Comparison of ENCODE assay signal across 27 mouse cellular contexts in genomic region chr19:10671854-10672417, GRCm38 (mm10). TPM values are rescaled to one million over a fixed set of nuclear protein-coding genes. Genes with fewer than 3 reads are reported as not detected.
A peak's percentile ranks its signal among the peaks of the same experiment; 100 is the strongest.
DNase-seq lines count a peak whose midpoint lies in the region; ATAC-seq and TF ChIP-seq lines count a peak whose summit lies in the region.
"Had no signal": no experiment of that assay in that cellular context is flagged by ENCODE, and none has a peak within 500 bp of the region (broad histone marks: within the 10 kb centered on the region; RNA-seq: fewer than 3 reads in every experiment).

No protein-coding gene starts in this region.

- H3K27ac ChIP-seq in neural tube, embryonic 11.5 days (ENCODE audit: low read depth, low read length): no peak overlapping the region
- H3K27ac ChIP-seq in neural tube, embryonic 15.5 days (replicated peaks): no peak overlapping the region
- H3K27ac ChIP-seq in intestine, embryonic 14.5 days (ENCODE audit: low read depth): no peak overlapping the region
- no peak overlapping the region for H3K27ac ChIP-seq in intestine, embryonic 16.5 days (ENCODE audit: low read length)
- H3K27ac ChIP-seq in stomach, postnatal 0 days (replicated peaks): no peak overlapping the region
- H3K27ac ChIP-seq in forebrain, embryonic 13.5 days: no peak overlapping the region
- H3K27ac ChIP-seq: embryonic facial prominence, embryonic 12.5 days; embryonic facial prominence, embryonic 15.5 days; forebrain, embryonic 15.5 days; heart, embryonic 15.5 days; hindbrain, embryonic 10.5 days; hindbrain, embryonic 13.5 days; hindbrain, postnatal 0 days had no signal

- no peak for DNase-seq in neural tube, embryonic 11.5 days (ENCODE audit: low spot score)
- no peak for DNase-seq in intestine, embryonic 14.5 days (ENCODE audit: low spot score)
- DNase-seq in stomach, postnatal 0 days (ENCODE audit: low spot score): peak; percentile 67
- no peak for DNase-seq in T-cell, adult 2 months (ENCODE audit: low spot score)
- DNase-seq: adrenal gland, postnatal 10 days; adrenal gland, postnatal 36 days; cerebellum, adult 2 months; cerebellum, adult 9-11 months; cerebellum, postnatal 25 days; gastrocnemius, postnatal 25 days; heart, adult 18-20 months; heart, postnatal 10 days; heart, postnatal 36 days had no signal

- H3K4me2 ChIP-seq in neural tube, embryonic 11.5 days (ENCODE audit: low read depth): no peak overlapping the region
- H3K4me2 ChIP-seq in neural tube, embryonic 15.5 days: no peak overlapping the region
- no peak overlapping the region for H3K4me2 ChIP-seq in intestine, embryonic 14.5 days (ENCODE audit: low read length)
- H3K4me2 ChIP-seq in intestine, embryonic 16.5 days (ENCODE audit: low read depth, low read length): no peak overlapping the region
- no peak overlapping the region for H3K4me2 ChIP-seq in stomach, postnatal 0 days (replicated peaks; ENCODE audit: low read depth)
- H3K4me2 ChIP-seq in forebrain, embryonic 13.5 days: no peak overlapping the region
- H3K4me2 ChIP-seq: embryonic facial prominence, embryonic 12.5 days; embryonic facial prominence, embryonic 15.5 days; forebrain, embryonic 15.5 days; heart, embryonic 12.5 days; heart, embryonic 15.5 days; hindbrain, embryonic 13.5 days had no signal

- no peak for TF ChIP-seq CTCF in stomach, postnatal 0 days (IDR thresholded peaks at IDR 0.05; ENCODE audit: low read depth)

- peak; percentile 45 for TF ChIP-seq EP300 in stomach, postnatal 0 days (optimal IDR thresholded peaks at IDR 0.05)

- H3K9ac ChIP-seq in neural tube, embryonic 11.5 days (ENCODE audit: low read length): no peak overlapping the region
- no peak overlapping the region for H3K9ac ChIP-seq in neural tube, embryonic 15.5 days (replicated peaks)
- H3K9ac ChIP-seq in intestine, embryonic 14.5 days (ENCODE audit: low read length): no peak overlapping the region
- no peak overlapping the region for H3K9ac ChIP-seq in intestine, embryonic 16.5 days (ENCODE audit: low read depth, low read length)
- no peak overlapping the region for H3K9ac ChIP-seq in stomach, postnatal 0 days (ENCODE audit: low read length)
- no peak overlapping the region for H3K9ac ChIP-seq in forebrain, embryonic 13.5 days
- H3K9ac ChIP-seq: embryonic facial prominence, embryonic 12.5 days; embryonic facial prominence, embryonic 15.5 days; forebrain, embryonic 15.5 days; heart, embryonic 15.5 days; hindbrain, embryonic 13.5 days had no signal

- no peaks in the 10 kb centered on the region for H3K9me3 ChIP-seq in neural tube, embryonic 11.5 days (ENCODE audit: control insufficient read depth, low read length)
- H3K9me3 ChIP-seq in neural tube, embryonic 15.5 days (replicated peaks): no peaks in the 10 kb centered on the region
- H3K9me3 ChIP-seq in intestine, embryonic 14.5 days (ENCODE audit: control insufficient read depth, low read length): no peaks in the 10 kb centered on the region
- no peaks in the 10 kb centered on the region for H3K9me3 ChIP-seq in intestine, embryonic 16.5 days (ENCODE audit: control insufficient read depth, low read length)
- no peaks in the 10 kb centered on the region for H3K9me3 ChIP-seq in stomach, postnatal 0 days (ENCODE audit: control insufficient read depth, low read length)
- H3K9me3 ChIP-seq in forebrain, embryonic 13.5 days (replicated peaks): no peaks in the 10 kb centered on the region
- H3K9me3 ChIP-seq: embryonic facial prominence, embryonic 12.5 days; embryonic facial prominence, embryonic 15.5 days; forebrain, embryonic 15.5 days; heart, embryonic 12.5 days; heart, embryonic 15.5 days; hindbrain, embryonic 10.5 days; hindbrain, embryonic 13.5 days had no signal

- ATAC-seq in neural tube, embryonic 11.5 days (ENCODE audit: insufficient read depth, low FRiP score, low TSS enrichment): peak; percentile 55; the same call in 1 of the 2 replicates
- no peak for ATAC-seq in neural tube, embryonic 15.5 days (ENCODE audit: low FRiP score)
- 0 out of 2 replicates have a peak, but pooled peaks have one; percentile 41 for ATAC-seq in intestine, embryonic 14.5 days (replicated peaks; ENCODE audit: low FRiP score, low TSS enrichment, low read depth)
- ATAC-seq in intestine, embryonic 16.5 days: peak; percentile 75
- peak; percentile 27 for ATAC-seq in stomach, postnatal 0 days (ENCODE audit: low FRiP score, low TSS enrichment)
- no peak for ATAC-seq in forebrain, embryonic 13.5 days
- ATAC-seq: CD4-positive, CD25-positive, alpha-beta regulatory T cell, adult 4 months; forebrain, embryonic 15.5 days; hindbrain, postnatal 0 days had no signal

- no peaks in the 10 kb centered on the region for H3K27me3 ChIP-seq in neural tube, embryonic 11.5 days (ENCODE audit: control insufficient read depth, insufficient read depth, low read length)
- no peaks in the 10 kb centered on the region for H3K27me3 ChIP-seq in neural tube, embryonic 15.5 days (replicated peaks)
- no peaks in the 10 kb centered on the region for H3K27me3 ChIP-seq in intestine, embryonic 14.5 days (replicated peaks; ENCODE audit: control insufficient read depth, insufficient read depth, low read length)
- no peaks in the 10 kb centered on the region for H3K27me3 ChIP-seq in intestine, embryonic 16.5 days (replicated peaks; ENCODE audit: control insufficient read depth, insufficient read depth, low read length)
- H3K27me3 ChIP-seq in stomach, postnatal 0 days (ENCODE audit: control insufficient read depth, insufficient read depth, low read length): no peaks in the 10 kb centered on the region
- H3K27me3 ChIP-seq in forebrain, embryonic 13.5 days: no peaks in the 10 kb centered on the region
- H3K27me3 ChIP-seq: embryonic facial prominence, embryonic 12.5 days; embryonic facial prominence, embryonic 15.5 days; forebrain, embryonic 15.5 days; heart, embryonic 15.5 days; hindbrain, embryonic 13.5 days had no signal

- no peaks in the 10 kb centered on the region for H3K4me1 ChIP-seq in neural tube, embryonic 11.5 days (ENCODE audit: control insufficient read depth, insufficient read depth, low read length)
- H3K4me1 ChIP-seq in neural tube, embryonic 15.5 days: no peaks in the 10 kb centered on the region
- no peaks in the 10 kb centered on the region for H3K4me1 ChIP-seq in intestine, embryonic 14.5 days (replicated peaks; ENCODE audit: control insufficient read depth, insufficient read depth, low read length)
- peaks cover 13% of the 10 kb centered on the region for H3K4me1 ChIP-seq in intestine, embryonic 16.5 days (ENCODE audit: control insufficient read depth, insufficient read depth, low read length)
- no peaks in the 10 kb centered on the region for H3K4me1 ChIP-seq in stomach, postnatal 0 days (replicated peaks; ENCODE audit: control insufficient read depth, insufficient read depth)
- no peaks in the 10 kb centered on the region for H3K4me1 ChIP-seq in forebrain, embryonic 13.5 days
- H3K4me1 ChIP-seq: embryonic facial prominence, embryonic 12.5 days; embryonic facial prominence, embryonic 15.5 days; forebrain, embryonic 15.5 days; heart, embryonic 12.5 days; heart, embryonic 15.5 days; hindbrain, embryonic 10.5 days; hindbrain, embryonic 13.5 days had no signal

- 60% methylated on average over 9 of the region's 9 CpGs for WGBS in neural tube, embryonic 11.5 days
- WGBS in neural tube, embryonic 15.5 days: 49% methylated on average over 9 of the region's 9 CpGs
- WGBS in intestine, embryonic 14.5 days: 52% methylated on average over 9 of the region's 9 CpGs
- 46% methylated on average over 9 of the region's 9 CpGs for WGBS in intestine, embryonic 16.5 days
- WGBS in stomach, postnatal 0 days: 60% methylated on average over 9 of the region's 9 CpGs
- 73% methylated on average over 9 of the region's 9 CpGs for WGBS in forebrain, embryonic 13.5 days

- no peak overlapping the region for H3K4me3 ChIP-seq in neural tube, embryonic 11.5 days (ENCODE audit: low read depth, low read length)
- H3K4me3 ChIP-seq in neural tube, embryonic 15.5 days (replicated peaks): no peak overlapping the region
- no peak overlapping the region for H3K4me3 ChIP-seq in intestine, embryonic 14.5 days (ENCODE audit: low read depth, low read length)
- H3K4me3 ChIP-seq in intestine, embryonic 16.5 days (ENCODE audit: low read length): no peak overlapping the region
- no peak overlapping the region for H3K4me3 ChIP-seq in stomach, postnatal 0 days (ENCODE audit: low read depth, low read length)
- no peak overlapping the region for H3K4me3 ChIP-seq in forebrain, embryonic 13.5 days
- H3K4me3 ChIP-seq: embryonic facial prominence, embryonic 12.5 days; embryonic facial prominence, embryonic 15.5 days; forebrain, embryonic 15.5 days; heart, embryonic 12.5 days; heart, embryonic 15.5 days; hindbrain, embryonic 10.5 days; hindbrain, embryonic 13.5 days had no signal

- H3K36me3 ChIP-seq in neural tube, embryonic 11.5 days (ENCODE audit: control insufficient read depth, insufficient read depth, low read length): no peaks in the 10 kb centered on the region
- H3K36me3 ChIP-seq in neural tube, embryonic 15.5 days: no peaks in the 10 kb centered on the region
- H3K36me3 ChIP-seq in intestine, embryonic 14.5 days (ENCODE audit: control insufficient read depth, insufficient read depth, low read length): no peaks in the 10 kb centered on the region
- H3K36me3 ChIP-seq in intestine, embryonic 16.5 days (ENCODE audit: control insufficient read depth, insufficient read depth, low read length): no peaks in the 10 kb centered on the region
- no peaks in the 10 kb centered on the region for H3K36me3 ChIP-seq in stomach, postnatal 0 days (ENCODE audit: control insufficient read depth, insufficient read depth, low read length)
- no peaks in the 10 kb centered on the region for H3K36me3 ChIP-seq in forebrain, embryonic 13.5 days (ENCODE audit: poor library complexity, severe bottlenecking)
- H3K36me3 ChIP-seq: embryonic facial prominence, embryonic 12.5 days; embryonic facial prominence, embryonic 15.5 days; forebrain, embryonic 15.5 days; heart, embryonic 12.5 days; heart, embryonic 15.5 days; hindbrain, embryonic 10.5 days; hindbrain, embryonic 13.5 days had no signal

RNA-seq across cellular contexts. Expression of gene Pga5, which starts 5.9 kb away (rescaled TPM):
- not detected in 2 replicates for polyA plus RNA-seq in neural tube, embryonic 11.5 days (2014; fragmentation: Nextera tagmentation; extraction: Ambion mirVana)
- polyA plus RNA-seq in neural tube, embryonic 15.5 days (2015; fragmentation: Nextera tagmentation; extraction: Ambion mirVana): not detected in 2 replicates
- polyA plus RNA-seq in intestine, embryonic 14.5 days (2014; fragmentation: Nextera tagmentation; extraction: Ambion mirVana): 0.34 TPM in 1 of 2 replicates, not detected in the other
- 0.71 and 0.78 TPM in 2 replicates for polyA plus RNA-seq in intestine, embryonic 16.5 days (2015; fragmentation: Nextera tagmentation; extraction: Ambion mirVana)
- 22,358 and 23,362 TPM in 2 replicates for polyA plus RNA-seq in stomach, postnatal 0 days (2015; fragmentation: Nextera tagmentation; extraction: Ambion mirVana)
- polyA plus RNA-seq in forebrain, embryonic 13.5 days (2015; fragmentation: Nextera tagmentation; extraction: Ambion mirVana): not detected in 2 replicates
- polyA plus RNA-seq: C2C12; CD4-positive, CD25-positive, alpha-beta regulatory T cell, adult 4 months; cerebellum, adult 2 months; embryonic facial prominence, embryonic 12.5 days; embryonic facial prominence, embryonic 15.5 days; forebrain, embryonic 11.5 days; forebrain, embryonic 15.5 days; heart, embryonic 12.5 days; heart, embryonic 15.5 days; hindbrain, embryonic 10.5 days; hindbrain, embryonic 13.5 days; hindbrain, postnatal 0 days had no signal

RNA-seq across cellular contexts. Expression of gene Vps37c, which starts 16.6 kb away (rescaled TPM):
- polyA plus RNA-seq in neural tube, embryonic 11.5 days (2014; fragmentation: Nextera tagmentation; extraction: Ambion mirVana): 34.3 and 34.4 TPM in 2 replicates
- polyA plus RNA-seq in neural tube, embryonic 15.5 days (2015; fragmentation: Nextera tagmentation; extraction: Ambion mirVana): 28.7 and 30.3 TPM in 2 replicates
- polyA plus RNA-seq in intestine, embryonic 14.5 days (2014; fragmentation: Nextera tagmentation; extraction: Ambion mirVana): 27.8 and 31.1 TPM in 2 replicates
- polyA plus RNA-seq in intestine, embryonic 16.5 days (2015; fragmentation: Nextera tagmentation; extraction: Ambion mirVana): 36.2 and 37.6 TPM in 2 replicates
- polyA plus RNA-seq in stomach, postnatal 0 days (2015; fragmentation: Nextera tagmentation; extraction: Ambion mirVana): 48.6 and 57.3 TPM in 2 replicates
- polyA plus RNA-seq in forebrain, embryonic 13.5 days (2015; fragmentation: Nextera tagmentation; extraction: Ambion mirVana): 32.1 and 33.3 TPM in 2 replicates

RNA-seq across cellular contexts. Expression of gene Vwce, which starts 37.9 kb away (rescaled TPM):
- 0.34 TPM in 2 replicates for polyA plus RNA-seq in neural tube, embryonic 11.5 days (2014; fragmentation: Nextera tagmentation; extraction: Ambion mirVana)
- polyA plus RNA-seq in neural tube, embryonic 15.5 days (2015; fragmentation: Nextera tagmentation; extraction: Ambion mirVana): 1.7 and 2.4 TPM in 2 replicates
- 1.5 and 2.8 TPM in 2 replicates for polyA plus RNA-seq in intestine, embryonic 14.5 days (2014; fragmentation: Nextera tagmentation; extraction: Ambion mirVana)
- 4.8 and 5.5 TPM in 2 replicates for polyA plus RNA-seq in intestine, embryonic 16.5 days (2015; fragmentation: Nextera tagmentation; extraction: Ambion mirVana)
- polyA plus RNA-seq in stomach, postnatal 0 days (2015; fragmentation: Nextera tagmentation; extraction: Ambion mirVana): 0.51 and 0.61 TPM in 2 replicates
- polyA plus RNA-seq in forebrain, embryonic 13.5 days (2015; fragmentation: Nextera tagmentation; extraction: Ambion mirVana): 0.27 and 0.91 TPM in 2 replicates
- polyA plus RNA-seq: CD4-positive, CD25-positive, alpha-beta regulatory T cell, adult 4 months had no signal

Comparison
In these comparisons a context has a peak if more than half of its experiments do, and no peak if none do; other contexts are left out.
1. ATAC-seq: peak in neural tube, embryonic 11.5 days (single experiment), intestine, embryonic 14.5 days (single experiment), intestine, embryonic 16.5 days (single experiment) and stomach, postnatal 0 days (single experiment); none in neural tube, embryonic 15.5 days (single experiment) and forebrain, embryonic 13.5 days (single experiment).
2. RNA of gene Pga5, which starts 5.9 kb away (polyA plus RNA-seq): 22,358 to 23,362 TPM in stomach, postnatal 0 days; 0.71 to 0.78 TPM in intestine, embryonic 16.5 days, 0.34 TPM in intestine, embryonic 14.5 days, not detected in forebrain, embryonic 13.5 days, not detected in neural tube, embryonic 15.5 days and not detected in neural tube, embryonic 11.5 days; every median in the first group is over 1,000 times any median in the second.